Mouse (Mus musculus) kidney, postnatal 25 days (tissue): ENCODE results near the gene Gabrr1.
A peak's percentile ranks its signal among the peaks of the same experiment; 100 is the strongest.

Source experiments
- DNase-seq, 2 experiments: peaks; one replicate each; pipeline ENCODE4 v3.0.0; 2021; ENCODE audit warnings: mixed read lengths in 2 of 2

Gene Gabrr1

GRCm38 (mm10) chr4:33208881-33209841, 76.8 kb downstream of the Gabrr1 start, which contains the start of gene Srsf12:
Gene Srsf12 (plus strand): TSS chr4:33208991.
- DNase-seq: peak; percentile 8 to 44
